Mouse (Mus musculus): ENCODE results near the gene Dnttip2. TPM values are rescaled to one million over a fixed set of nuclear protein-coding genes. Genes with fewer than 3 reads are reported as not detected.
A peak's percentile ranks its signal among the peaks of the same experiment; 100 is the strongest.
"Not testable (repeated sequence)": the region's sequence is repeated elsewhere in the genome, so short reads cannot be mapped to it uniquely, and the experiment has no call there.

Gene Dnttip2
- total RNA-seq (2022), result 10 to 100 TPM; 30.0 to 36.1 (median 30.8) TPM

DNA sequence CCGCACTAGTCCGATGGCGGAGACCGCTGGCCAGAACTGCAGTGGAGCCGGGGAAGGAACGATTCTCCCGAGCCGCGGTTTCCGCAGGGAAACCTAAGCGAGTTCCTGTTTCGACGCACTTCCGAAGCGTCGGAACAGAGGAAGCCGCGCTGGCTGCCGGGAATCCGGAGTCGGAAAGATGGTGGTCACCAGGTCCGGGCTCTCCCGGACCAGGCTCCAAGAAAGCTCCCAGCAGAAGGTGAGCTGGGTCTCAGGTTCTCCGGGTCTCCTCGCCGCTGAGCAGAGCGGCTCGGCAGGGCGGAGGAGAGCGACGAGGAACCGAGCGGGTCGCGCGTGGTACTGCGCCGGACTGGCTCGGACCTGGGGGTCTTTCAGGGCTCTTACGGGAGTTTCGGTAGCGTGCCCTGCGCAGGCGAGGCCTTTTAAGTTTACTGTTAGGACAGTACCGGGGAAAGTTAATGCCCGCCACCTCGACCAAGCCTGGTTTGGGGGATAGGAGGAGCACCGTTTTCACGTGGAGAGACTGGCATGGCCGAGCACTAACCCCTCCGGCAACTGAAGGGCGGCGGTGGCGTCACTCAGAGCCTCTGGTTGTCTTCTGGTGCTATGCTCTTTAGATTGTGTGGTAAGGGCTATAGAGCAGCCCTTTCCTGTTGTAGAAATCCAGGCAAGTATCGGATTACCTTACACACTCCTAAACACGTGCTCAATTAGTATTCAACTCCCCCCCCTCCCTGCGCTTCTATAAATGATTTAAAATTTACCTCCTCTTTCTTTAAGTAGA, at the start of gene Dnttip2:
TSS of gene Dnttip2 (plus strand) at position 148 of the 784 bp plus-strand sequence.
- DNase-seq (ENCODE audit: low spot score in 2 of 2), result peak; percentile 84 to 89

- DNase-seq (ENCODE audit: low spot score in 2 of 2), result not testable (repeated sequence)
These were observed 47.2 kb upstream of the Dnttip2 start for GRCm38 (mm10) chr3:122226972-122227371.

DNA sequence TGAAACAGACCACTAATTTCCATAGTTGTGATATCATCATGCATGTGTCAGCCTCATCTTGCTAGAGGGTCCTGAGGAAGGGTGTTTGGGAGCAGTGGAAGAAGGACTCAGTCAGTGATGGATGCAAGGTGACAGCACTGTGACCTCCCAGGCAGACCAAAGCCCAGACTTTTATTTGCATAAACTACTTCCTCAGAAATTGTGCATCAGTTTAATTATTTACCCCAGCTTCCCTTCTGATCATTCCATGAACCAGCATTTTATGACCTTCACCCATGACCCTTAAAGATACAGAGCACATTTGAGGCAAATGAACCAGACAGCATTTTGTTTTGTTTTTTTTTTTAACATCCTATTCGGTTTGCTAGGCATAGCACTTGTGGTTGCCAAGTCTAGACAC, 38.4 kb upstream of the Dnttip2 start:
- no peak for DNase-seq (ENCODE audit: low spot score in 2 of 2)

- DNase-seq (ENCODE audit: low spot score in 2 of 2), result no peak
These were observed 31.3 kb upstream of the Dnttip2 start for GRCm38 (mm10) chr3:122242876-122243275.

DNA sequence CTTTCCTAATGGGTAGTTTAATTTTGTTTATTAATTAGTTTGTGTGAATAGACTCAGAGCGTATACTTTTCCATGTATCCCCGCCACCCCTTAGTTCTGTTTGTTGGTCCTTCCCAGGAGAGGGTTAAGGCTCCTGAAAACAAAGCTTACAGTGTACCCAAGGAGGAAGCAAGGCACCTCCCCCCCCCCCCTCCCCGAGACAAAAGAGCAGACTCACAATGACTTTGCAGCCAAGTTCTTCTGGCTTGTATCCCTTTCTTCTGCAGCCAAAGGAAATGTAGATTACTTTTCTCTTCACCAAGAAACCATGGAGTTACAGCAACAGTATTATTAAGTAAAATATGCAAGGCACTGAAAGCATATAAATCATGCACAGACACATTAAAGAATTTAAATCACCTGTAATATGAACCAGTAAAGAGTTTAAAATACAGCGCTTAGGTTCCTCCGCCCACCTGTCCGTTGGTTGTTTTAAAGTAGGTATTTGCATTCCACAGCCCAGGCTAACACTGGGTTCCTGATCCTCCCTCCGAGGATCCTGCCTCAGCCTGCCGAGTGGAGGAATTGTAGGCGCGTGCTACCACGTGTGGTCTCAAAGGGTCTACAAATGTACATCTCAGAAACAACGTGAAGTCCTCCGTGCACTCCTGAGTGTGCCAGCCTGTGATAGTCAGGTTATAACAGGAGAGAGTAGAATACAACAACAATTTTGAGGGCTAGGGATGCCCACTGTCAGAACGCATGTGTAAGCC, 30.6 kb upstream of the Dnttip2 start:
- no peak for DNase-seq (ENCODE audit: low spot score in 2 of 2)

DNA sequence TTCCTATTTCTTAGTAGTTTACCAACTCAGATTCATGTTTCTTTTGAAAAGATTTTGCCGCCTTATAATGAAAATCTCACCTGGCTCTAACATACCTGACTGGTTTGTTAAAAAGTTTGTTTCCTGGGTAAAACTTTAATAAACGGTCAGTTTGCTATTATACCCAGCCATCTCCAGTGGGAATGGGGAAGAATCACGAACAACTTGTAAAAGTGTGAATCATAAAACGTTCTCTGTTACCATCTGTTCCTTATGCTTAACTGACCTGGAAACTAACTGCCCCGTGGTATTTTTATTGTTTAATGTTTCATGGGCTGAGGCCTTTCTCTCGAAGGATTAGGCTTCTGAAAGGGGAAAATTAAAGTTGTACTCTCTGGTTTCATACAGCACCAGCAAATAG, 29.4 kb upstream of the Dnttip2 start:
- DNase-seq (ENCODE audit: low spot score in 2 of 2), result no peak

DNA sequence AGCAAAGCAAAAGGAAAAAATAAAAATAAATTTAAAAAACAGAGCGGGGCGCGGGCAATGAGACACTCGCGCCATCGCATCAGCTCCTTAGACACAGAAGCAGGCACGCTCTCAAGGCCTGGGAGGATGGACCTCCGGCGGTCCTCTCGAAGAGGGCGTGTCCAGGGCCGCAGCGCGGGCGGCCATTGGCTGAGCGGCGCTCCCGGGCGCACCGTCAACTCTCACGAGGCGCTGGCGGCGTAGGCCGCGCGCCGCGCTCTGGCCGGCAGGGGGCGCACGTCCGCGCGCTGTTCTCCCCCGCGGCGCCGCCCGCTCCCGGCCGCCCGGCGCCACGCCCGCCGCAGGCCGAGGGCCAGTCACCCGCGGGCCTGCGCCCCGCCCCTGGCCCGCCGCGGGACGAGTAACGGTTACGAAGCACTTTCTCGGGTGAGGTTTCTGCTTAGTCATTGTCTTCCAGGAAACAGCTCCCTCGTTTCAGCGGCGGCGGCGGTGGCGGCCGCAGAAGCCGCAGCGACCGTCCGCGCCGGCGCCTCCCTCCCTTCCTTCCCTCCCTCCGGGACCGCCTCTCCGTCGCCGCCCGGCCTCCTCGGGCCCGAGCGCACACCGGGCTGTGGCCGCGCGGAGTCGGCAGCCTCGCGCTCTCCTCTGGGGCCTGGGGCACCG, 28.8 kb upstream of the Dnttip2 start, which contains the start of gene Gclm:
TSS of gene Gclm (plus strand) at position 343 of the 663 bp plus-strand sequence.
- DNase-seq (ENCODE audit: low spot score in 2 of 2), result peak; percentile 78 to 95

DNA sequence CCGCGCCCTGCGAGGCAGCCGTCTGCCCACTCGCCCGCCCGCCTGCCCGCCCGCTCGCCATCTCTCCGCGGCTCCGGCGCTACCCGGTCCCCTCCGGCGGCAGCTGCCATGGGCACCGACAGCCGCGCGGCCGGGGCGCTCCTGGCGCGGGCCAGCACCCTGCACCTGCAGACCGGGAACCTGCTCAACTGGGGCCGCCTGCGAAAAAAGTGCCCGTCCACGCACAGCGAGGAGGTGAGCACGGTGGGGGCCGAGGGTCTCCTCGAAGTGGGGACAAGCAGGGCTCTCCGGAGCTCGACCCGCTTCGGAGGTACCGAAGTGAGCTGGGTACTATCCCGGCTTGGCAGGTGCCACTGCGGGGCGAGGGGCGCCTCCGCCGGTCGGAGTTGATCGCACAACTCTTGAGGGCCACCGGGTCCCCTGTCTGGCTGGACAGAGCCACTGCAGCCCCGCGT, 28.3 kb upstream of the Dnttip2 start:
- DNase-seq (ENCODE audit: low spot score in 2 of 2), result peak; percentile 45 to 46

DNA sequence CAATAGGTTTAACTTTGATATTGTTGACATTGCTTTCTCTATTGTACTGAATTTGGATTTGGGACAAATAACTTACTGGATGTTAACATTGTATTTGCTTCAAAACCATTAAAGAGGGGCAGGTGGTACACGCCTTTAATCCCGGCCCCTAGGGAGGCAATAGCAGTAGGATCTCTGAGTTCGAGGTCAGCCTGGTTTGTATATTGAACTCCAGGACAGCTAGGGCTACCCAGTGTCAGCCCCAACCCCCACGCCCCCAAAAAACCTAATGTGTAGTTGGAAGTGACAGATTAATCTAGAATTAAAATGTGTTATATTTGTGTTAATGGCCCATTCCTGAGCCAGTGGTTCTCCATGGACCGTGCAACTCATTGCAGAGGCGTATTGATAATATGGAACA, 27.8 kb upstream of the Dnttip2 start:
- no peak for DNase-seq (ENCODE audit: low spot score in 2 of 2)

DNA sequence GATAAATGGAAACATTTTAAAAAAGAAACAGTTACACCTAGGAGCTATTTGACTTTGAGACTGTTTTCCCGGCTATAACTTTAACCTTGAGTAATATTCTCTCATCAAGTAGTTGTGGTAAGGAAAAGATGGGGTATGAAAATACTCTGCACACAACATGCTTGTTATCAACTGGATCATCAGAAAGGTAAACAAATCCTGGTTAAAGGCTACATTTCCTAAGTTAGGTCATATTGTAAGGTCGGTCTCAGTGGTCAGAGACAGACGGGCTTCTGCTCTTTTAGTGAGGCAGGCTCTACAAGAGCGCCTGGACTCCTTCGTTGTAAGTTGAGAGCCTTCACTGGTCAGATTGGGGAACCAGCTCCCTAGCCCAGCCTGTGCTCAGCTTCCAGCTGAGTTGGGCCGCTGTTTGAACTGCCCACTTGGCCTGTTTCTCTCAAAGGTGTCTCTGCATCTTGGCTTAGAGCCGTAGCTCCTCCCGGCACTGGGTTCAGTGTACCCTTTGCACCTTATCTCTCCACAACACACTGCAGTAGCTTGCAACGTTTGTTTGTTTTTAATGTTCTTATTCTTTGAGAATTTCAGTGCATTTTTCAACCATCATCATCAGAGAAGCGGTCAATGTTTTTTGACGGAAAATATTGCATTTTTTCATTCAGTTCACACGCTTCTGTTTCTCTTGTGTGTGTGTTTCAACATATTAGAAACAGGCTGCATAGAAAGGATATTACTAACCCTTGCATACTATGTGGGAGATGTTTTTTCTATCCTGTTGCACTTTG, 27.0 kb upstream of the Dnttip2 start:
- no peak for DNase-seq (ENCODE audit: low spot score in 2 of 2)

GRCm38 (mm10) chr3:122247768-122248100, 26.5 kb upstream of the Dnttip2 start:
- DNase-seq (ENCODE audit: low spot score in 2 of 2), result no peak

- no peak for DNase-seq (ENCODE audit: low spot score in 2 of 2)
These were observed 21.5 kb upstream of the Dnttip2 start for GRCm38 (mm10) chr3:122252466-122253253.

- DNase-seq (ENCODE audit: low spot score in 2 of 2), result not testable (repeated sequence)
These were observed 20.1 kb upstream of the Dnttip2 start for GRCm38 (mm10) chr3:122254050-122254449.

- DNase-seq (ENCODE audit: low spot score in 2 of 2), result no peak
These were observed 4.2 kb upstream of the Dnttip2 start for GRCm38 (mm10) chr3:122269986-122270385.

- not testable (repeated sequence) for DNase-seq (ENCODE audit: low spot score in 2 of 2)
These were observed 1.6 kb upstream of the Dnttip2 start for GRCm38 (mm10) chr3:122272565-122272964.

DNA sequence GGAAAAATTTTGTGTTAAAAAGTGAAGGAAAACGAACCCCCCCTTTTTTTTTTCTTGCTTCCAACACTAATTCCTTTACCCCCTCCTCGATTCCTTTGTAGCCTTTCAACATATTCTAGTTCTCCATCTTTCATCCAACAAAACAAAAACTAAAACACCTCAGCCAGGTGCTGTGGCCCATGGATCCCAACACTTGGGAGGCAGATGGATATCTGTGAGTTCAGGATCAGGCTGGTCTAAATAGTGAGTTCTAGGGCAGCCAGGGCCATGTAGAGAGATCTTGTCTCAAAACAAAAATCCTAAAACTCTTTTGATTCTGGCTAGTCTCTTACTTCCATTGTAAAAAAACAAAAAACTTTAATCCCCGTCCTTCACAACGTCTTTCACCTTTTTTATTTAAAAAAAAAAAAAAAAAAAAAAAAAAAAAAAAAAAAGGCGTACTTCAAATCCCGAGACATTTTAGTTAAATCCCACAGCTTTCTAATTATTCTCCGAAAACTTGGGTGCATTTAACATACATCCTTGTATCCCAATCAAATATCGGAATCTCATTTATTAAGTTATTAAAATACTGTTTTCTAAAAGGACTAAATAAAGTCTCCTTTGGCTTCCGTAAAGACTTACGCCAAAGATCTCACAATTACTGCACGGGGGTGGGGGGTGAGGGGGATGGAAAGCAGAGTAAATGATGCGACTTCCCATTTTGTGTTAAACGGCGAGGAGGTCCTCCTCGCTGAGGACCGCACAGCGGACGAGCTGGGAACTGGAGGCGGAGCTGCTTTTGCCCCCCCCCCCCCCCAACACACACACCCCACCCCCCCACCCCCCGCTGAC, 564 bp upstream of the Dnttip2 start:
- DNase-seq (ENCODE audit: low spot score in 2 of 2), result no peak

- no peak for DNase-seq (ENCODE audit: low spot score in 2 of 2)
These were observed 923 bp downstream of the Dnttip2 start for GRCm38 (mm10) chr3:122275111-122275510.

- DNase-seq (ENCODE audit: low spot score in 2 of 2), result no peak
These were observed 13.0 kb downstream of the Dnttip2 start for GRCm38 (mm10) chr3:122287195-122287594.

DNA sequence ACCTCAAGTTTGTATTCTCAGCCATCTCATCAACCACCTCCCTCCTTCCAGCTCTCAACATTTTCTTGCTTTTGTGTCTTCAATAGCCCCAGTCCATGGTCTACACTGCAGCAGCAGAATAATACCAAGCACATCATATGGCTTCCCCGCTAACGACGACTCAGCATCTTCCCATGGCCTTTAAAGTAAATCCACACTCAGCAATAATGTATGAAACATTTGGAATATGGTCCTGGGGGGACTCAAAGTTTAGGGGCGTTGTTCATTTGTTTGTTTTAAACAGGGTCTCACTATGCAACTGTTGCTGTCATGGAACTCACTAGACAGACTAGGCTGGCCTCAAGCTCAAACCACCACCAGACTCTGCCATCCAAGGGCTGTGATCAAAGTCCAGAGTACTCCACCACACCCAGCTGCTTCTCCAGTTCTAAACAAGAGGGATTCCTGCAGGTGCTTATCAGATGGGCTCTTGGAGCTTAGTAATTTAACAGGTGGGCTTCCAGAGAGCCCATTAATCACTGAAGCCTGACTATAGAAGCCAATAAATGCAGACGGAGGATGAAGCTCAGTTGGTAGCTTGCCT, 14.5 kb downstream of the Dnttip2 start:
- DNase-seq (ENCODE audit: low spot score in 2 of 2), result no peak
